Mouse (Mus musculus) spleen, adult 2 months (tissue): ENCODE results near the gene Ttc9b.

ENCODE experiments used
- CTCF ChIP-seq: fragments of 200-500 bp; IDR thresholded peaks from 2 replicates; pipeline ENCODE4 v1.5.1; 2011; ENCODE audit warnings: mild to moderate bottlenecking, inconsistent platforms; ENCODE audit not compliant: insufficient read depth, insufficient read length, insufficient replicate concordance; ENCODE audit errors: extremely low read depth
- POLR2A ChIP-seq: fragments of 200-500 bp; IDR thresholded peaks from 2 replicates; pipeline ENCODE4 v1.6.1; 2011; ENCODE audit warnings: low read depth, low read length, inconsistent platforms

- TF ChIP-seq CTCF (no peak), POLR2A (no peak)
Observed at GRCm38 (mm10) chr7:27634691-27635090, 19.0 kb upstream of the Ttc9b start.
